Mouse (Mus musculus) hindbrain, embryonic 11.5 days (tissue): ENCODE measurements around the gene Defb41. TPM values are rescaled to one million over a fixed set of nuclear protein-coding genes. Genes with fewer than 3 reads are reported as not detected.
A peak's percentile ranks its signal among the peaks of the same experiment; 100 is the strongest.

Experiments
- ATAC-seq: fragments of 200-750 bp; cut with Nextera tagmentation; 2 replicates; pipeline ENCODE4 v1.8.0; 2017; ENCODE audit warnings: mild to moderate bottlenecking, moderate TSS enrichment, moderate library complexity; ENCODE audit not compliant: low FRiP score
- DNase-seq: peaks from one replicate; pipeline ENCODE4 v3.0.0-alpha.2; 2015; ENCODE audit warnings: low spot score
- H3K27ac ChIP-seq: fragments of 300-500 bp; sonication (generic); 2 replicates; pipeline ENCODE4 v1.5.1; 2014; ENCODE audit warnings: mild to moderate bottlenecking, low read depth, low read length
- H3K27me3 ChIP-seq: fragments of 300-500 bp; sonication (generic); 2 replicates; pipeline ENCODE4 v1.6.1; 2014; ENCODE audit warnings: mild to moderate bottlenecking, low read length, moderate library complexity, mixed read lengths; ENCODE audit not compliant: control insufficient read depth, insufficient read depth
- H3K36me3 ChIP-seq: fragments of 300-500 bp; sonication (generic); 2 replicates; pipeline ENCODE4 v1.6.1; 2014; ENCODE audit warnings: mild to moderate bottlenecking, low read length, moderate library complexity, mixed read lengths; ENCODE audit not compliant: control insufficient read depth, insufficient read depth
- H3K4me1 ChIP-seq: fragments of 300-500 bp; sonication (generic); replicated peaks from 2 replicates; pipeline ENCODE4 v1.6.1; 2014; ENCODE audit warnings: low read length, mixed read lengths; ENCODE audit not compliant: control insufficient read depth, insufficient read depth
- H3K4me2 ChIP-seq: fragments of 300-500 bp; sonication (generic); replicated peaks from 2 replicates; pipeline ENCODE4 v1.6.1; 2014; ENCODE audit warnings: mild to moderate bottlenecking, low read depth, low read length
- H3K4me3 ChIP-seq: fragments of 300-500 bp; sonication (generic); 2 replicates; pipeline ENCODE4 v1.5.1; 2014; ENCODE audit warnings: low read depth, low read length
- H3K9ac ChIP-seq: fragments of 300-500 bp; sonication (generic); 2 replicates; pipeline ENCODE4 v1.6.1; 2014; ENCODE audit warnings: low read depth, low read length
- H3K9me3 ChIP-seq: fragments of 300-500 bp; sonication (generic); 2 replicates; pipeline ENCODE4 v1.6.1; 2016; ENCODE audit warnings: low read length; ENCODE audit not compliant: control insufficient read depth
- WGBS: fragments of 180-500 bp; shearing (Covaris S2); extraction: QIAGEN DNeasy Blood & Tissue Kit; methylation state at CpG from one replicate; pipeline ENCODE4 v1.1.7; 2014; 5-methylcytosine and 5-hydroxymethylcytosine counted together
- polyA plus RNA-seq: library from polyadenylated mRNA; unstranded; fragments of >200 nt; fragmentation: Nextera tagmentation; extraction: Ambion mirVana; gene quantifications from 2 replicates; pipeline ENCODE4 v1.2.1, GENCODE M21; 2014

Defb41 gene
- not detected in 2 replicates for polyA plus RNA-seq

- H3K27ac ChIP-seq, result no peak within 1 kb of the TSS
- no peak within 1 kb of the TSS for H3K9ac ChIP-seq
- no peaks in the 10 kb centered on the region for H3K27me3 ChIP-seq
- no peaks in the 10 kb centered on the region for H3K4me1 ChIP-seq
- no peak within 1 kb of the TSS for H3K4me2 ChIP-seq
- no peak within 1 kb of the TSS for H3K4me3 ChIP-seq
- H3K9me3 ChIP-seq, result no peaks in the 10 kb centered on the region
- ATAC-seq, result no peak
- DNase-seq, result no peak
- H3K36me3 ChIP-seq, result no peaks in the 10 kb centered on the region
Observed at GRCm38 (mm10) chr1:18265038-18265437, at the start of gene Defb41. Gene Defb41, minus strand, starts transcription at chr1:18265138.

- ATAC-seq (no peak), DNase-seq (no peak)
- Histone ChIP-seq H3K36me3 (no peaks in the 10 kb centered on the region), H3K4me3 (no peak overlapping the region), H3K9ac (no peak overlapping the region), H3K9me3 (no peaks in the 10 kb centered on the region), H3K4me1 (no peaks in the 10 kb centered on the region), H3K27me3 (no peaks in the 10 kb centered on the region), H3K4me2 (no peak overlapping the region), H3K27ac (no peak overlapping the region)
- WGBS, result 88% methylated on average over 4 of the region's 4 CpGs
Observed at GRCm38 (mm10) chr1:18308474-18308829, 43.5 kb upstream of the Defb41 start.

- Histone ChIP-seq H3K9me3 (no peaks in the 10 kb centered on the region), H3K27ac (no peak overlapping the region), H3K4me3 (no peak overlapping the region), H3K9ac (no peak overlapping the region), H3K4me1 (no peaks in the 10 kb centered on the region), H3K27me3 (no peaks in the 10 kb centered on the region), H3K36me3 (no peaks in the 10 kb centered on the region), H3K4me2 (no peak overlapping the region)
- WGBS, result 79% methylated on average over 12 of the region's 12 CpGs
- DNase-seq (peak; percentile 13), ATAC-seq (peak; percentile 72; the same call in 1 of the 2 replicates)
Observed at GRCm38 (mm10) chr1:18307545-18308473, 42.9 kb upstream of the Defb41 start.

GRCm38 (mm10) chr1:18292515-18292914 lies 27.6 kb upstream of the Defb41 start:
- Histone ChIP-seq H3K4me2 (no peak overlapping the region), H3K9ac (no peak overlapping the region), H3K27ac (no peak overlapping the region), H3K36me3 (no peaks in the 10 kb centered on the region), H3K27me3 (no peaks in the 10 kb centered on the region), H3K9me3 (no peaks in the 10 kb centered on the region), H3K4me1 (no peaks in the 10 kb centered on the region), H3K4me3 (no peak overlapping the region)
- DNase-seq (no peak), ATAC-seq (no peak)
- 27% methylated on average over 4 of the region's 4 CpGs for WGBS

- ATAC-seq (no peak), DNase-seq (peak; percentile 25)
- Histone ChIP-seq H3K4me1 (no peaks in the 10 kb centered on the region), H3K27ac (no peak overlapping the region), H3K9ac (no peak overlapping the region), H3K4me2 (no peak overlapping the region), H3K9me3 (no peaks in the 10 kb centered on the region), H3K27me3 (no peaks in the 10 kb centered on the region), H3K4me3 (no peak overlapping the region), H3K36me3 (no peaks in the 10 kb centered on the region)
- WGBS, result 45% methylated on average over 3 of the region's 3 CpGs
Observed at GRCm38 (mm10) chr1:18288860-18289259, 23.9 kb upstream of the Defb41 start.

- Histone ChIP-seq H3K36me3 (no peaks in the 10 kb centered on the region), H3K4me1 (no peaks in the 10 kb centered on the region), H3K27ac (no peak overlapping the region), H3K4me2 (no peak overlapping the region), H3K9me3 (no peaks in the 10 kb centered on the region), H3K4me3 (no peak overlapping the region), H3K27me3 (no peaks in the 10 kb centered on the region), H3K9ac (no peak overlapping the region)
- no peak for DNase-seq
- no peak for ATAC-seq
Observed at GRCm38 (mm10) chr1:18287371-18287770, 22.4 kb upstream of the Defb41 start.

GRCm38 (mm10) chr1:18271095-18271494 lies 6.2 kb upstream of the Defb41 start:
- Histone ChIP-seq H3K4me3 (no peak overlapping the region), H3K27me3 (no peaks in the 10 kb centered on the region), H3K9me3 (no peaks in the 10 kb centered on the region), H3K9ac (no peak overlapping the region), H3K4me1 (no peaks in the 10 kb centered on the region), H3K36me3 (no peaks in the 10 kb centered on the region), H3K4me2 (no peak overlapping the region), H3K27ac (no peak overlapping the region)
- DNase-seq, result no peak
- 90% methylated on average over 4 of the region's 4 CpGs for WGBS
- no peak for ATAC-seq

- ATAC-seq (no peak), DNase-seq (no peak)
- Histone ChIP-seq H3K4me3 (no peak overlapping the region), H3K36me3 (no peaks in the 10 kb centered on the region), H3K9me3 (no peaks in the 10 kb centered on the region), H3K4me2 (no peak overlapping the region), H3K27me3 (no peaks in the 10 kb centered on the region), H3K27ac (no peak overlapping the region), H3K4me1 (no peaks in the 10 kb centered on the region), H3K9ac (no peak overlapping the region)
- WGBS, result 53% methylated on average over 5 of the region's 5 CpGs
Observed at GRCm38 (mm10) chr1:18268845-18269244, 3.9 kb upstream of the Defb41 start.
